Mouse (Mus musculus): Measurements from ENCODE around the gene Slc35d2.

The Slc35d2 gene

GRCm38 (mm10) chr13:64128858-64129615 is at the start of gene Slc35d2:
Slc35d2 (minus strand) TSS chr13:64129368.
- peak; percentile 22 for DNase-seq (ENCODE audit: low spot score)

GRCm38 (mm10) chr13:64178000-64178399 is 48.8 kb upstream of the Slc35d2 start:
- no peak for DNase-seq (ENCODE audit: low spot score)

GRCm38 (mm10) chr13:64169746-64170145 is 40.6 kb upstream of the Slc35d2 start:
- no peak for DNase-seq (ENCODE audit: low spot score)

GRCm38 (mm10) chr13:64163147-64163715 is 34.1 kb upstream of the Slc35d2 start:
- DNase-seq (ENCODE audit: low spot score) = no peak

- no peak for DNase-seq (ENCODE audit: low spot score)
Observed at GRCm38 (mm10) chr13:64162626-64163025, 33.5 kb upstream of the Slc35d2 start.

GRCm38 (mm10) chr13:64161916-64162611 is 32.9 kb upstream of the Slc35d2 start:
- DNase-seq (ENCODE audit: low spot score) = no peak

GRCm38 (mm10) chr13:64161548-64161915 is 32.4 kb upstream of the Slc35d2 start, which contains the start of gene Habp4:
Habp4 (plus strand) TSS chr13:64161824.
- peak; percentile 92 for DNase-seq (ENCODE audit: low spot score)

GRCm38 (mm10) chr13:64156966-64157365 is 27.8 kb upstream of the Slc35d2 start:
- DNase-seq (ENCODE audit: low spot score) = no peak

GRCm38 (mm10) chr13:64155171-64155571 is 26.0 kb upstream of the Slc35d2 start:
- DNase-seq (ENCODE audit: low spot score) = no peak

- DNase-seq (ENCODE audit: low spot score) = no peak
Observed at GRCm38 (mm10) chr13:64154651-64155050, 25.5 kb upstream of the Slc35d2 start.

GRCm38 (mm10) chr13:64153751-64154267 is 24.6 kb upstream of the Slc35d2 start:
- no peak for DNase-seq (ENCODE audit: low spot score)

- DNase-seq (ENCODE audit: low spot score) = peak; percentile 89
Observed at GRCm38 (mm10) chr13:64153083-64153682, 24.0 kb upstream of the Slc35d2 start, which contains the start of gene Zfp367. Zfp367 (minus strand) TSS chr13:64153202.

GRCm38 (mm10) chr13:64152671-64153082 is 23.5 kb upstream of the Slc35d2 start:
- no peak for DNase-seq (ENCODE audit: low spot score)

- DNase-seq (ENCODE audit: low spot score) = peak; percentile 50
Observed at GRCm38 (mm10) chr13:64152241-64152669, 23.1 kb upstream of the Slc35d2 start.

- no peak for DNase-seq (ENCODE audit: low spot score)
Observed at GRCm38 (mm10) chr13:64150121-64150520, 21.0 kb upstream of the Slc35d2 start.

GRCm38 (mm10) chr13:64129616-64130375 is 628 bp upstream of the Slc35d2 start:
- DNase-seq (ENCODE audit: low spot score) = no peak

- DNase-seq (ENCODE audit: low spot score) = no peak
Observed at GRCm38 (mm10) chr13:64126316-64126715, 2.9 kb downstream of the Slc35d2 start.

- no peak for DNase-seq (ENCODE audit: low spot score)
Observed at GRCm38 (mm10) chr13:64124886-64125285, 4.3 kb downstream of the Slc35d2 start.

- DNase-seq (ENCODE audit: low spot score) = no peak
Observed at GRCm38 (mm10) chr13:64123491-64124188, 5.5 kb downstream of the Slc35d2 start.

GRCm38 (mm10) chr13:64120760-64121159 is 8.4 kb downstream of the Slc35d2 start:
- DNase-seq (ENCODE audit: low spot score) = no peak

- DNase-seq (ENCODE audit: low spot score) = no peak
Observed at GRCm38 (mm10) chr13:64117442-64117841, 11.7 kb downstream of the Slc35d2 start.

All from urinary bladder, postnatal 10 days (tissue).